Mouse (Mus musculus): ENCODE measurements around the gene Wif1. TPM values are rescaled to one million over a fixed set of nuclear protein-coding genes. Genes with fewer than 3 reads are reported as not detected.

The Wif1 gene
- total RNA-seq, 2 experiments from 2014 or later, result not detected

DNA sequence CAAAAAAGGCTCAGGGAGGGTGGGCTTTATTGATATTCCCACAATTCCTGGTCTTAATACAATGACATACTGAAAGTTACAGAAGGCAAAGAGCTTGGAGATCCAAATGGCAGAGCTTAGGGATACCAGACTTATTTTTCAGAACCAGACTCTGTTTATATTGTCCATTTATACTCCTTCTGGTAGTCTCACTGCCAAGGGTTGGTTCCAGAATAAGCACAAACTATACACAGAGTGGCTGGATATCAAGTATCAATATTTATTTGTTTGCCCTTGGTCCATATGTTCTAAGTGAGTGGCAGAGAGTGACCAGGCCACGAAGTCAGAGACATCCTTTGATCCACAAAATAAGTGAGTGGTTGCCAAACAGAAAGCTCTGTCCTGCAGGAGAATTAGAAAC, 34.2 kb downstream of the Wif1 start:
- DNase-seq (ENCODE audit: low spot score in 2 of 2), result no peak

DNA sequence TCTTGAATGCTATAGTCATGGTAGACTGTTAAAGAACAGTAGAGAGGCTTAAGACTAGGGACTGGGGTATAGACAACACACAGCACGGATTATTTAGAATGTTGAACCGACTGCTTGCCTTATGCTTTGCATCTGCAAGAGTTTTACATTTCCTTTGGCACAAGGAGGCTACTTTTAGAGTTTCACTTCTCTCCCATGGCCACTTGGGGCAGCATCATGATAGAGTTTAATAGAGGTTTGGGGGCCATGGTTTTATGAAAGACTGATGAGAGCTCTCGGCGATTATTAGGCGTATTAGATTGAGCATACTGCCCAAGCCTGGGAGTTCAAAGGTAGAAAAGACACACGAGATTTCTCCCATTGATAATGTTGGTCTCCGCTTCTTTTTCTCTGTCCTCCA, 37.0 kb downstream of the Wif1 start:
- DNase-seq (ENCODE audit: low spot score in 2 of 2), result no peak

DNA sequence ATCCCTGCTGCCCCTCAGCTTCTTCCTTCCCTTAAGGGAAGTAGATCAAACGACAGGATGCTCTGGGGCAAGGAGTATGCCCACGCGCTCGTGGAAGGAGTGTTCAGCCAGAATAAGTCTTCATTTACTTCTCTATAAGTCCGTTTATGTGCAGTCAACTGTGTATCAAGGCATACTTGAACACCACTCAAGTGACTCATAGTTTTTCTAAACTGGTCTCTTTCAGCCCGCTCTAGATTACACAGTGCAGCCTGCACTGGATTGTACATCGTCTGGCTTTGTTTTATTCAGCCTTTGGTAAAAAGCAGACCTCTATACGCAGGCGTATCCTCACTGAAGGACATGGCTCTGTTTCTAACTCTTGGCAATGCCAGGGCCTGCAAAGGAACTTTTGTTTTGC, 46.7 kb downstream of the Wif1 start:
- DNase-seq (ENCODE audit: low spot score in 2 of 2), result no peak

DNA sequence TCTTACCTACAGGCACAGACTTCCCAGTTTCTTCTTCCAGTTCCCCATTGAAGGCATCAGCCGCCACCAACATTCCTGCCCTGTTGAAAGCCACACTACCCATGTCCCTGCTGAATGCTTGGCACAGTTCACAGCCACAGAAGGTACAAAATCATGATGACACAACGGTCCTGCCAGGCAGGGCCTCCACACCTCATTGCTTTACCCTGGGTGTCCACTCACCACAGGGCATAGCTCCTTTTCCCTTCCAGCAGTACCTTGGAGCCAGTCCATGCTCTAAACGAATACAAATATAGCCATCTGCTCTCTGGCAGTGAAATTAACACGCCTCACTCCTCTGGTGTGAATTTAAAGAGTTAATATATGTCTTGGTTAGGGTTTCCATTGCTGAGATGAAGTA, 49.1 kb downstream of the Wif1 start:
- DNase-seq (ENCODE audit: low spot score in 2 of 2), result no peak

DNA sequence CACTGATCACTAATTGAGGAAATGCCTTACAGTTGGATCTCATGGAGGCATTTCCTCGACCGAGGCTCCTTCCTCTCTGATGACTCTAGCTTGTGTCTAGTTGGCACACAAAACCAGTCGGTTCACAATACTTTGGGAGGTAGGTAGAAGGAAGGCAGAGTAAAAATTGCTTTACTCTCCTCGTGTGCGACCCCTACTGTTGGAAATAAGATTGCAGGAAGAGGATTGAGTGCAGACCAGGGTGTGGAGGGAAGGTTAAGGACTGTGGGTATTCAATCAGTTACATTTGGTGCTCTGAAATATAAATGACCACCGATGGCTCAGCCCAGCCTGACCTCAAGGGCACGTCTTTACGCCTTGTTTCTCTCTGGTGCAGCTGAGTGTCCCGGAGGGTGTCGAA, 49.8 kb downstream of the Wif1 start:
- DNase-seq (ENCODE audit: low spot score in 2 of 2), result no peak

DNA sequence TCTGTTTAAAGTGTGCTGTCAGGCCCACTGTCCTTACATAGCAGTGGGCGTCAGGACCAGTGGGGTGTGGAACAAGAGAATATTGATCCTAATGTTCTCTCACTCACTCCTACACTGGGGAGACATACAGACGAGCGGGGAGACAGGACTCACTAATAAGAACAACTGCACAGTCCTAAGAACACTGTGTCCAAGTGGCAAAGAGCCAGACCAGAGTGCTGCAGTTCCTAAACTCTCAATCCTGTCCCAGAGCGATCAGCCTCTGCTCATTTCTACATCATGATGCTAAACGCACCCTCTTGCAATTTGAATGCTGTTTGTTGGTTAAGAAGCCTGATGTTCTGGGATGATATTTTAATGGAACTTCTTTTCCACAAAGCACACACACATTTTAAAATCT, 54.9 kb downstream of the Wif1 start:
- no peak for DNase-seq (ENCODE audit: low spot score in 2 of 2)

DNA sequence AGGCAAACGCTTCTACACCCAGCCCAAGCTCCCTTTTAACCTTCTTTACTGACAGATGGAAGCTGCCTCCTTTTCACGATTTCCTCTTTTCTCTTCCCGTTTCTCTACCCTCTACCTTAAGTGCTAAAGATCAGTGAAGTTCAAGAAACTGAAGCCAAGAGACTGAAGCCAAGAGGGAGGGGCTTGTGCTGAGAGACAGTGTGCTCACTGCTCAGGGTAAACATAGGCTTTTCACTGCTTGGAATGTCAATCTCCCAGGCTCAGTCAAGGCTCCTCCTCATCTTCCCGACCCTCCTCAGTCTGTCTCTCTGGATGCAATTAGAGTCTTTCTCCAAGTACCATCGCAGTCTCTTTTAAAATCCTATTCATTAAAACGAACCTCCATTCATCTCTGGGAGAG, 55.6 kb downstream of the Wif1 start:
- DNase-seq (ENCODE audit: low spot score in 2 of 2), result no peak

DNA sequence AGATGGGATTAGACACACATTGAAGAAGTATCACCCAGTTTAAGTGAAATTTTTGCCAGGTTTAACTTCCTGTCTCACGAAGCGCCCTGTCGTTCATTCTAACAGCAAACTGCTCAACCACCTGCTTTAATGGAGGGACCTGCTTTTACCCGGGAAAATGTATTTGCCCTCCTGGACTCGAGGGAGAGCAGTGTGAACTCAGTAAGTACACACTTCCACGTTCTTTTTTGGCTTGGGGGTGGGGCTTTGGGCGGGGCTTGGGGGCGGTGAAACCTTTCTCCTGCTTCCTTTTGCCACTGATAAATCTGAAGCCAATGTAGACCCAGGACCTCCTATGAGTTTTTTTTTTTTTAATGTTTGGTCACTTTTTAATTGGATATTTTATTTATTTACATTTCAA, 56.2 kb downstream of the Wif1 start:
- DNase-seq (ENCODE audit: low spot score in 2 of 2), result no peak

DNA sequence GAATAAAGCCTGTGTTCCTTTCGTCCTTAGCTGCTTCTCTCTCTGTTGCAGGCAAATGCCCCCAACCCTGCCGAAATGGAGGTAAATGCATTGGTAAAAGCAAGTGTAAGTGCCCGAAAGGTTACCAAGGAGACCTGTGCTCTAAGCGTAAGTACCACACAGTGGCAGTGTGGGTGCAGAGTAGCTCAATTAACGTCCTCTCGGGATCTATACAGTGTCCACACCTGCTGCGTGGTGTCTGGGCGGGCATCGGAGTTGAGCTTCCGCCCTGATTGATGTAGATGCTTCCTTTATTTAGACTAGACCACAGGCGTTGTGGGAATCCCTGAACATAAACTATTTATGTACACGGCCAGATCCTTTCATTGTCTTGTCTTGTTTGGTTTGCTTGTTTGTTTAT, 62.2 kb downstream of the Wif1 start:
- DNase-seq (ENCODE audit: low spot score in 2 of 2), result no peak

DNA sequence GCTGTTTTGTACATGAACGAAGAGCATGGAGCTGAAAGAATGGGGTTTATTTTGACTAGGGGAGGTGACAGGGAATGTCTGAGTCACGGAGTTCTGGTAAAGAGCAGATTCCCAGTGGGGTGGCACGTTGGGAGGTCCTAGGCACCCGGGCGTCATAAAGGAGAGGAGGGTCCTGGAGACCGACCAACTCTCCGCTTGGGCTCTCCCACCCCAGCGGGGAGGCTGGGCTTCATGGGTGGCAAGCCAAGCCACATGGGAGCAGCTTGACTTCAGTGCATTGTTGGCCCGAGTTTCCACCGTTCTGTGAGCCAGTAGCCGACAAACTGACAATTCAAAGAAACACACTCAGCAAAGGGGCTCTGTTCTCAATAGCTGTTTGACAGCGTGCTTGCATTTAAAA, 64.5 kb downstream of the Wif1 start:
- no peak for DNase-seq (ENCODE audit: low spot score in 2 of 2)

DNA sequence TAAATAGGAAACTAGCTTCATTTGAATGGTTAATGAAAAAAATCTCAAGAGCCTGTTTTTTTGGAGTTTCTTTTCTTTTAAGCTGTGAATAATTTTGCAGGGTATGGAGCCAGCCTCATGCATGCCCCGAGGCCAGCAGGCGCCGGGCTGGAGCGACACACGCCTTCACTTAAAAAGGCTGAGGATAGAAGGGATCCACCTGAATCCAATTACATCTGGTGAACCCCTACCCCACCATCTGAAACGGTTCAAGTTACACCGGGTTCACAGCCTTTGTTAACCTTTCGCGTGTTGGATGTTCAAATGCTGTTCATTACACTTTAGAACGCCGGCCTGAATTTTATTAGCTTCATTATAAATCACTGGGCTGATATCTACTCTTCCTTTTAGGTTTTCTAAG, 65.9 kb downstream of the Wif1 start:
- DNase-seq (ENCODE audit: low spot score in 2 of 2), result no peak

DNA sequence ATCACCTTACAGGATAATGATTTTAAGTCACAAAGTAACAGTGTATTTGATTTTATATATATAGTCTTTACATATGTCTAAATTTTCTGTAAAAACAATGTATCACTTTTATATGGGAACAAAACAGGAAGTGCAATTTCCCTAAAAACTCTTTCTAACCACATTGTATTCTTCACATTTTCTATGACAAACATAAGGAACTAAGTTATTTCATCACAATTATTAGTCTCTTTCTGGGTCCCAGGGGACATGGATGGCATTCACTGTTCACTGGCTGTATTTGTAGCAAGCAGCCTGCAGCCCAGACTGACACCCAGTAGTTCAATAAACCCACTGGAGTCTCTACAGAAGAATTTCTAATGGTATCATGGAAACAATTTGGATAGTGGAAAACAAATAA, 82.4 kb downstream of the Wif1 start:
- no peak for DNase-seq (ENCODE audit: low spot score in 2 of 2)

DNA sequence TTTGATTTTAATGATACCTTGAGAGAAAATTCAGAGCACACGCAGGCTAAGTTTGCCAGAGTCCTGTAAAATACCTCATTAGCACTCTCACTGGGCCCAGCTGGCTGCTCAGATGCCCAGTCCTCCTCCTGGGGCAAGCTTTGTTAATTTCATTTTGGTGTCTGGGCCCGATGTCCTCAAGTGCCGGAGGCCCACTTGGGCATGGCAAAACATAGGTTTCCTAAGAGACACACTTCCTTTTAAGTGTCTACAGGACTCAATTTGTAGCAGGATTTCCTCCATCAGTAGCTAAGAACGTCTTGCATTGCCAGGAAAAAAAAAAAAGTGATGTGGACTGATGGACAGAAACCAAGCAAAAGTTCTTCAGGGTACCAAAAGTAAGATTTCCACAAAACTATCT, 82.9 kb downstream of the Wif1 start:
- DNase-seq (ENCODE audit: low spot score in 2 of 2), result no peak

DNA sequence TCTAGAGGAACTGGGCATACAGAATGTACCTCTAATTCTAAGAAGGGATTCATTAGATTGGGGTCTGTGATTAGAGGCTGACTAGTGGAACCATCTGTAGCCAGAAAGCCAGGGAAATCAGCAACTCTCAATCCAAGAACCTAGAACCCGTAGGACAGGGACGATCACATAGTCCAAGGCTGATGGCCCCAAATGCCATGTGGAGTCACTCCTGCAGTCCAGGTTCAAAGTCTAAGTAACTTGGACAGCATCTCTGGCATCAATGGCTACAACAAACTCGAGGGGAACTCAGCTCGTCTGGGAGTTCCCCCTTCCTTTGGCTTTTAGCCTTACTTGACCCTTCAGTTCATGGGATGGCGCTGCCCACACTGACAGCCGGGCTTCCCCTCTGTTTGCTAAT, 87.0 kb downstream of the Wif1 start:
- no peak for DNase-seq (ENCODE audit: low spot score in 2 of 2)

DNA sequence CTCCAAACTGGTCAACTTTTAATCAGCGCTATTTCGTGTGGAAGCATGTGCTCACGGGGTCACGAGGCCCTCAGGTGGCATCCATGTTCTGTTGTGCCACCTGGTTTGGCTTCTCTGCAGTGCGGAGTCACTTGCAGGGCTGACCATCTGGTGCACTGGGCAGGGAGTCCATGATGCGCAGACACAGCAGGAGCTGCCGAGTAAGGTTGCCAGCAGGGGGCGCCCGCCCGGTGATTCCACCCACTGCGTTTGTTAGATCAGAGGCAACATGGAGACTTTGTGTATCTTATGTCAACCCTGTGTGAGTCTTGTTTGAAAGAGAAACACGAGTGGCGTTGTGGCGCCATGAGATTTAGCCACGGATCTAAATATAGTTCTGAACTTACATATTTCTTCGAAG, 90.7 kb downstream of the Wif1 start:
- DNase-seq (ENCODE audit: low spot score in 2 of 2), result peak; percentile 7 to 28

DNA sequence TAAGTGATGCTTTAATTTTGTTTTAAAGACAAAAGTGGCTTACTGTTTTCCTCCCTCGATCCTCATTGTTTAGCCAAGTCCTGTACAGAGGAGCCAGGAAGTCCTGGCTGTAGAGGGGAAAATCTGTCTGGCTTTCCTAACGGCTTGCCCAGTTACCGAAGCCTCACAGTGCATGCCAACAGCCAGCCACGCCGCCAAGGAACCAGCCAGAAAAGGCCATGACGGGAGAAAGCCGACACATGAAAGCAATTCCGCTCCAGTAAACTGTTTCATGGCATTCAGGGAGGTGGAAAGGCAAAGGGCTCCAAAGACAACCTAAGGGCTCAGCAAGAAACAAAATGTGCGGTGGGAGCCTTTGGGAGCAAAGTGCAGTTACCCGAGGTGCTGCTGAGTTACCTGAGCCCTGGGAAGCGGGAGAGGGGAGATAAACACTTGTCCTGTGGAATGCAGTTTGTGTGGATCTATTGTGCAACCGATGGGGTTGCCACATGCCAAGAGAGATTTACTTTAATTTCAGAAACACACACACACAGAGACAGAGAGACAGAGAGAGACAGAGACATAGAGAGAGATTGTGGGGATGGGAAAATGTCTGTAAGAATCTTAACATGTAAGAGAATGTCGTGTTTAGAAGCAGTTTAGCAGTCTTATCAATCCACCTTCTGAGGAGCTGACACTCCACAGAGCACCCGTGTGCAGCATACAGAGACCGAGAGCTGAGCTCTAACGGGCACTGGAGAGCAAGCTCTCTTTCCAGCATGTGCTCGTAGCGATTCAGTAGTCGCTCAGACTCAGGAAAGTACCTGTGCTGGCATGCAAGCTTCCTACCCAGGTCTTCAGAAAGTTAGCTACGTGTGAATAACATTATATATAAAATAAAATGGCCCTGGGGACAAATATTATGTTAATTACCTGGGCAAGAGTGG, 95.5 kb downstream of the Wif1 start:
- no peak for DNase-seq (ENCODE audit: low spot score in 2 of 2)

Other genes starting within 250 kb of the Wif1 start
- 10 to 100 TPM; 42.7 to 62.5 TPM for gene Msrb3, start 134.9 kb upstream of the Wif1 start, total RNA-seq (2021)
- 10 to 100 TPM; 20.9 to 24.0 TPM for gene Lemd3, start 54.6 kb upstream of the Wif1 start, total RNA-seq (2021)

Data from adrenal gland, adult 18-20 months (tissue).